Mouse (Mus musculus): ENCODE results near the gene Zfp384. TPM values are rescaled to one million over a fixed set of nuclear protein-coding genes. Genes with fewer than 3 reads are reported as not detected.

Gene Zfp384
- polyA plus RNA-seq, 1 experiment from 2014 or later, result 20.6 TPM

Other genes starting within 250 kb of the Zfp384 start
- gene Eno2, start 239.5 kb upstream of the Zfp384 start, polyA plus RNA-seq (2015; fragmentation: Nextera tagmentation; extraction: Ambion mirVana), result 7.2 and 7.7 TPM in 2 replicates
- 0.59 and 0.86 TPM in 2 replicates for gene Lrrc23, start 229.4 kb upstream of the Zfp384 start, polyA plus RNA-seq (2015; fragmentation: Nextera tagmentation; extraction: Ambion mirVana)
- gene Spsb2, start 200.5 kb upstream of the Zfp384 start, polyA plus RNA-seq (2015; fragmentation: Nextera tagmentation; extraction: Ambion mirVana), result 10.4 and 12.3 TPM in 2 replicates
- gene Tpi1, start 194.8 kb upstream of the Zfp384 start, polyA plus RNA-seq (2015; fragmentation: Nextera tagmentation; extraction: Ambion mirVana), result 782 and 803 TPM in 2 replicates
- gene Usp5, start 179.7 kb upstream of the Zfp384 start, polyA plus RNA-seq (2015; fragmentation: Nextera tagmentation; extraction: Ambion mirVana), result 165 and 177 TPM in 2 replicates
- gene Cdca3, start 179.6 kb upstream of the Zfp384 start, polyA plus RNA-seq (2015; fragmentation: Nextera tagmentation; extraction: Ambion mirVana), result 166 and 172 TPM in 2 replicates
- 1.0 and 1.3 TPM in 2 replicates for gene Gnb3, start 168.9 kb upstream of the Zfp384 start, polyA plus RNA-seq (2015; fragmentation: Nextera tagmentation; extraction: Ambion mirVana)
- 60.4 and 61.2 TPM in 2 replicates for gene P3h3, start 151.4 kb upstream of the Zfp384 start, polyA plus RNA-seq (2015; fragmentation: Nextera tagmentation; extraction: Ambion mirVana)
- 2.9 and 3.5 TPM in 2 replicates for gene Gpr162, start 145.2 kb upstream of the Zfp384 start, polyA plus RNA-seq (2015; fragmentation: Nextera tagmentation; extraction: Ambion mirVana)
- 0.04 and 0.15 TPM in 2 replicates for gene Cd4, start 120.9 kb upstream of the Zfp384 start, polyA plus RNA-seq (2015; fragmentation: Nextera tagmentation; extraction: Ambion mirVana)
- 1.7 and 3.1 TPM in 2 replicates for gene Lag3, start 97.4 kb upstream of the Zfp384 start, polyA plus RNA-seq (2015; fragmentation: Nextera tagmentation; extraction: Ambion mirVana)
- 303 and 321 TPM in 2 replicates for gene Ptms, start 89.0 kb upstream of the Zfp384 start, polyA plus RNA-seq (2015; fragmentation: Nextera tagmentation; extraction: Ambion mirVana)
- 354 and 355 TPM in 2 replicates for gene Mlf2, start 77.8 kb upstream of the Zfp384 start, polyA plus RNA-seq (2015; fragmentation: Nextera tagmentation; extraction: Ambion mirVana)
- 128 and 133 TPM in 2 replicates for gene Cops7a, start 43.6 kb upstream of the Zfp384 start, polyA plus RNA-seq (2015; fragmentation: Nextera tagmentation; extraction: Ambion mirVana)
- gene Pianp, start 12.5 kb upstream of the Zfp384 start, polyA plus RNA-seq (2015; fragmentation: Nextera tagmentation; extraction: Ambion mirVana), result 15.7 and 19.0 TPM in 2 replicates
- gene Ing4, start 30.6 kb downstream of the Zfp384 start, polyA plus RNA-seq (2015; fragmentation: Nextera tagmentation; extraction: Ambion mirVana), result 183 and 190 TPM in 2 replicates
- 16.5 and 19.2 TPM in 2 replicates for gene Acrbp, start 40.5 kb downstream of the Zfp384 start, polyA plus RNA-seq (2015; fragmentation: Nextera tagmentation; extraction: Ambion mirVana)
- 0.45 and 0.80 TPM in 2 replicates for gene Lpar5, start 58.8 kb downstream of the Zfp384 start, polyA plus RNA-seq (2015; fragmentation: Nextera tagmentation; extraction: Ambion mirVana)
- gene Chd4, start 86.8 kb downstream of the Zfp384 start, polyA plus RNA-seq (2015; fragmentation: Nextera tagmentation; extraction: Ambion mirVana), result 86.8 and 93.4 TPM in 2 replicates
- gene Nop2, start 122.8 kb downstream of the Zfp384 start, polyA plus RNA-seq (2015; fragmentation: Nextera tagmentation; extraction: Ambion mirVana), result 65.6 and 67.1 TPM in 2 replicates
- gene Iffo1, start 136.1 kb downstream of the Zfp384 start, polyA plus RNA-seq (2015; fragmentation: Nextera tagmentation; extraction: Ambion mirVana), result 31.5 and 33.1 TPM in 2 replicates
- 1,893 and 1,983 TPM in 2 replicates for gene Gapdh, start 157.3 kb downstream of the Zfp384 start, polyA plus RNA-seq (2015; fragmentation: Nextera tagmentation; extraction: Ambion mirVana)
- gene Ncapd2, start 182.6 kb downstream of the Zfp384 start, polyA plus RNA-seq (2015; fragmentation: Nextera tagmentation; extraction: Ambion mirVana), result 146 and 148 TPM in 2 replicates
- gene Mrpl51, start 182.7 kb downstream of the Zfp384 start, polyA plus RNA-seq (2015; fragmentation: Nextera tagmentation; extraction: Ambion mirVana), result 212 and 213 TPM in 2 replicates
- gene Vamp1, start 206.4 kb downstream of the Zfp384 start, polyA plus RNA-seq (2015; fragmentation: Nextera tagmentation; extraction: Ambion mirVana), result 6.1 and 7.0 TPM in 2 replicates
- gene Tapbpl, start 222.7 kb downstream of the Zfp384 start, polyA plus RNA-seq (2015; fragmentation: Nextera tagmentation; extraction: Ambion mirVana), result 3.1 and 3.2 TPM in 2 replicates
- 2.5 and 3.8 TPM in 2 replicates for gene Cd27, start 227.9 kb downstream of the Zfp384 start, polyA plus RNA-seq (2015; fragmentation: Nextera tagmentation; extraction: Ambion mirVana)